ENCODE assay signal across 8 mouse cellular contexts in the genomic region with DNA sequence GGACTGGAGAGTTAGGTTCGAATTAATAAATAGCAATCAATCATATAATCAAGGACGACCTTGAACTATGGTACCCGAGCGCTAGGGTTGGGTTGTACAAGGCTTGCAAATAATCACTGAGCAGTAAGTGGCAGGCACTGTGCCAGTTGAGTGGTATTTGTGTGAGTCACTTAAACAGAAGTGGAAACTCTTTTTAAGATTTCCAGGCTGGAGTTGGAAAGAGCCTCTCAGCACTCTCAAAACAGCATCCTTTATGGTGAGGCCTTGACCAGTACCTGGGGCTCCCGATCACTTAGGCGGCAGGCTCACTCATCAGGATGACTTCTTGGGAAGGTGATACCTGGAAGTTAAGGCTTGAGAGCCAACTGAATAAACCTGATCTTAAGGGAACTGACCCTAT. TPM values are rescaled to one million over a fixed set of nuclear protein-coding genes. Genes with fewer than 3 reads are reported as not detected.
DNase-seq lines count a peak whose midpoint lies in the region; ATAC-seq lines count a peak whose summit lies in the region.

No protein-coding gene starts in this region.

- H3K27ac ChIP-seq in forebrain, embryonic 16.5 days (ENCODE audit: low read length) = peak overlapping the region; percentile 99
- peak overlapping the region; percentile 98 for H3K27ac ChIP-seq in kidney, embryonic 15.5 days

- peaks cover 17% of the 10 kb centered on the region for H3K36me3 ChIP-seq in forebrain, embryonic 16.5 days (ENCODE audit: control insufficient read depth, insufficient read depth)
- H3K36me3 ChIP-seq in kidney, embryonic 15.5 days = peaks cover 65% of the 10 kb centered on the region

- peak overlapping the region; percentile 81 for H3K4me2 ChIP-seq in forebrain, embryonic 16.5 days (ENCODE audit: low read length)
- peak overlapping the region; percentile 88 for H3K4me2 ChIP-seq in kidney, embryonic 15.5 days

- H3K27me3 ChIP-seq in forebrain, embryonic 16.5 days (replicated peaks; ENCODE audit: control insufficient read depth, insufficient read depth, low read length) = no peaks in the 10 kb centered on the region
- no peaks in the 10 kb centered on the region for H3K27me3 ChIP-seq in kidney, embryonic 15.5 days

- no peaks in the 10 kb centered on the region for H3K9me3 ChIP-seq in forebrain, embryonic 16.5 days (ENCODE audit: control insufficient read depth, low read length)
- H3K9me3 ChIP-seq in kidney, embryonic 15.5 days (replicated peaks) = no peaks in the 10 kb centered on the region

- ATAC-seq in forebrain, embryonic 16.5 days = no peak
- ATAC-seq in kidney, embryonic 15.5 days (replicated peaks; ENCODE audit: low FRiP score) = no peak
- ATAC-seq in granulocyte monocyte progenitor cell, adult 5-6 weeks (replicated peaks; ENCODE audit: poor library complexity, severe bottlenecking) = no peak
- no peak for ATAC-seq in inflammation-experienced regulatory T-cells, adult 6 months

- H3K4me1 ChIP-seq in forebrain, embryonic 16.5 days (replicated peaks; ENCODE audit: control insufficient read depth, insufficient read depth, low read length) = peaks cover 31% of the 10 kb centered on the region
- H3K4me1 ChIP-seq in kidney, embryonic 15.5 days = peaks cover 48% of the 10 kb centered on the region

- peak overlapping the region; percentile 100 for H3K4me3 ChIP-seq in forebrain, embryonic 16.5 days (replicated peaks; ENCODE audit: low read length)
- peak overlapping the region; percentile 96 for H3K4me3 ChIP-seq in kidney, embryonic 15.5 days (replicated peaks)

- peak; percentile 10 for DNase-seq in kidney, adult 18-20 months
- DNase-seq in kidney, adult 11 months = no peak
- DNase-seq in NIH3T3 (ENCODE audit: low read depth) = peak; percentile 96
- peak; percentile 49 to 52 for DNase-seq in lung, postnatal 4 days

- whole genome bisulfite sequencing in forebrain, embryonic 16.5 days = 51% methylated on average over 6 of the region's 6 CpGs
- WGBS in kidney, embryonic 15.5 days = 31% methylated on average over 6 of the region's 6 CpGs

- H3K9ac ChIP-seq in forebrain, embryonic 16.5 days (replicated peaks; ENCODE audit: low read depth, low read length) = peak overlapping the region; percentile 72
- H3K9ac ChIP-seq in kidney, embryonic 15.5 days = peak overlapping the region; percentile 57

RNA-seq across cellular contexts. Expression of a gene that starts 0.8 kb away (rescaled TPM):
- polyA plus RNA-seq in forebrain, embryonic 16.5 days (2015; fragmentation: Nextera tagmentation; extraction: Ambion mirVana) = 122 and 139 TPM in 2 replicates
- polyA plus RNA-seq in kidney, embryonic 15.5 days (2015; fragmentation: Nextera tagmentation; extraction: Ambion mirVana) = 127 and 131 TPM in 2 replicates
- total RNA-seq in granulocyte monocyte progenitor cell, adult 5-6 weeks (2014; fragmentation: Nextera tagmentation) = 195 and 214 TPM in 2 replicates
- 361 and 380 TPM in 2 replicates for total RNA-seq in granulocyte monocyte progenitor cell, adult 5-6 weeks (2017)
- polyA plus RNA-seq in inflammation-experienced regulatory T-cells, adult 6 months (2017; shearing (Covaris generic)) = 10 to 100 TPM; 78.7 to 96.6 (median 84.8) TPM

RNA-seq across cellular contexts. Expression of a gene that starts 9.9 kb away (rescaled TPM):
- polyA plus RNA-seq in forebrain, embryonic 16.5 days (2015; fragmentation: Nextera tagmentation; extraction: Ambion mirVana) = 60.6 and 65.5 TPM in 2 replicates
- polyA plus RNA-seq in kidney, embryonic 15.5 days (2015; fragmentation: Nextera tagmentation; extraction: Ambion mirVana) = 57.3 and 58.8 TPM in 2 replicates
- 34.9 and 40.9 TPM in 2 replicates for total RNA-seq in granulocyte monocyte progenitor cell, adult 5-6 weeks (2014; fragmentation: Nextera tagmentation)
- 32.7 and 40.0 TPM in 2 replicates for total RNA-seq in granulocyte monocyte progenitor cell, adult 5-6 weeks (2017)
- polyA plus RNA-seq in inflammation-experienced regulatory T-cells, adult 6 months (2017; shearing (Covaris generic)) = 10 to 100 TPM; 19.9 to 24.4 (median 21.7) TPM

RNA-seq across cellular contexts. Expression of a gene that starts 18.6 kb away (rescaled TPM):
- polyA plus RNA-seq in forebrain, embryonic 16.5 days (2015; fragmentation: Nextera tagmentation; extraction: Ambion mirVana) = 4.1 TPM in 1 of 2 replicates, not detected in the other
- not detected in 2 replicates for polyA plus RNA-seq in kidney, embryonic 15.5 days (2015; fragmentation: Nextera tagmentation; extraction: Ambion mirVana)
- 39.4 TPM in 1 of 2 replicates, not detected in the other for total RNA-seq in granulocyte monocyte progenitor cell, adult 5-6 weeks (2014; fragmentation: Nextera tagmentation)
- not detected in 2 replicates for total RNA-seq in granulocyte monocyte progenitor cell, adult 5-6 weeks (2017)
- 10 to 100 TPM in 1 of 3 experiments, not detected in 2; 10.7 TPM for polyA plus RNA-seq in inflammation-experienced regulatory T-cells, adult 6 months (2017; shearing (Covaris generic))

RNA-seq across cellular contexts. Expression of a gene that starts 20.4 kb away (rescaled TPM):
- polyA plus RNA-seq in forebrain, embryonic 16.5 days (2015; fragmentation: Nextera tagmentation; extraction: Ambion mirVana) = 42.7 and 42.9 TPM in 2 replicates
- 35.3 and 37.6 TPM in 2 replicates for polyA plus RNA-seq in kidney, embryonic 15.5 days (2015; fragmentation: Nextera tagmentation; extraction: Ambion mirVana)
- total RNA-seq in granulocyte monocyte progenitor cell, adult 5-6 weeks (2014; fragmentation: Nextera tagmentation) = 20.3 and 31.4 TPM in 2 replicates
- total RNA-seq in granulocyte monocyte progenitor cell, adult 5-6 weeks (2017) = 19.2 and 20.8 TPM in 2 replicates
- 10 to 100 TPM; 29.1 to 39.4 (median 34.2) TPM for polyA plus RNA-seq in inflammation-experienced regulatory T-cells, adult 6 months (2017; shearing (Covaris generic))

RNA-seq across cellular contexts. Expression of a gene that starts 32.8 kb away (rescaled TPM):
- polyA plus RNA-seq in forebrain, embryonic 16.5 days (2015; fragmentation: Nextera tagmentation; extraction: Ambion mirVana) = 0.42 and 0.60 TPM in 2 replicates
- 0.03 TPM in 1 of 2 replicates, not detected in the other for polyA plus RNA-seq in kidney, embryonic 15.5 days (2015; fragmentation: Nextera tagmentation; extraction: Ambion mirVana)
- not detected in 2 replicates for total RNA-seq in granulocyte monocyte progenitor cell, adult 5-6 weeks (2014; fragmentation: Nextera tagmentation)
- total RNA-seq in granulocyte monocyte progenitor cell, adult 5-6 weeks (2017) = not detected in 2 replicates
- polyA plus RNA-seq in inflammation-experienced regulatory T-cells, adult 6 months (2017; shearing (Covaris generic)) = under 1 TPM in 1 of 3 experiments, not detected in 2; 0.04 TPM
